Comparison of ENCODE assay signal across 15 mouse cellular contexts in genomic region chr4:126090101-126090847, GRCm38 (mm10). TPM values are rescaled to one million over a fixed set of nuclear protein-coding genes. Genes with fewer than 3 reads are reported as not detected.
DNase-seq lines count a peak whose midpoint lies in the region; ATAC-seq and TF ChIP-seq lines count a peak whose summit lies in the region.
"Had no signal": no experiment of that assay in that cellular context is flagged by ENCODE, and none has a peak within 500 bp of the region (broad histone marks: within the 10 kb centered on the region; RNA-seq: fewer than 3 reads in every experiment).

No protein-coding gene starts in this region.

- ATAC-seq in kidney, embryonic 15.5 days (replicated peaks; ENCODE audit: low FRiP score), result no peak
- ATAC-seq in intestine, postnatal 0 days, result peak; percentile 29; the same call in 1 of the 2 replicates
- ATAC-seq in hindbrain, embryonic 14.5 days (ENCODE audit: low FRiP score), result no peak

- H3K4me2 ChIP-seq in kidney, embryonic 15.5 days, result no peak overlapping the region
- H3K4me2 ChIP-seq in intestine, postnatal 0 days (replicated peaks; ENCODE audit: low read depth), result no peak overlapping the region
- no peak overlapping the region for H3K4me2 ChIP-seq in hindbrain, embryonic 14.5 days (replicated peaks)
- H3K4me2 ChIP-seq: embryonic facial prominence, embryonic 12.5 days had no signal

- H3K4me3 ChIP-seq in kidney, embryonic 15.5 days (replicated peaks), result no peak overlapping the region
- no peak overlapping the region for H3K4me3 ChIP-seq in intestine, postnatal 0 days (ENCODE audit: low read depth, low read length)
- no peak overlapping the region for H3K4me3 ChIP-seq in hindbrain, embryonic 14.5 days (replicated peaks; ENCODE audit: low read length)
- H3K4me3 ChIP-seq: embryonic facial prominence, embryonic 12.5 days; forebrain, embryonic 10.5 days; gastrocnemius, adult 2 months; hindbrain, embryonic 10.5 days; left cerebral cortex, adult 2 months had no signal

- H3K36me3 ChIP-seq in kidney, embryonic 15.5 days, result no peaks in the 10 kb centered on the region
- H3K36me3 ChIP-seq in intestine, postnatal 0 days (ENCODE audit: control insufficient read depth, insufficient read depth), result no peaks in the 10 kb centered on the region
- peaks cover 18% of the 10 kb centered on the region; the same call in 1 of the 2 replicates for H3K36me3 ChIP-seq in hindbrain, embryonic 14.5 days (replicated peaks; ENCODE audit: control insufficient read depth, insufficient read depth)
- H3K36me3 ChIP-seq: embryonic facial prominence, embryonic 12.5 days had no signal

- H3K4me1 ChIP-seq in kidney, embryonic 15.5 days, result peaks cover 10% of the 10 kb centered on the region
- H3K4me1 ChIP-seq in intestine, postnatal 0 days (replicated peaks; ENCODE audit: control insufficient read depth, insufficient read depth, low read length), result no peaks in the 10 kb centered on the region
- H3K4me1 ChIP-seq in hindbrain, embryonic 14.5 days (replicated peaks; ENCODE audit: control insufficient read depth, insufficient read depth, low read length), result no peaks in the 10 kb centered on the region

- 60% methylated on average over 7 of the region's 7 CpGs for WGBS in kidney, embryonic 15.5 days
- whole genome bisulfite sequencing in intestine, postnatal 0 days, result 60% methylated on average over 7 of the region's 7 CpGs
- 84% methylated on average over 7 of the region's 7 CpGs for WGBS in hindbrain, embryonic 14.5 days

- no peak for TF ChIP-seq CTCF in intestine, postnatal 0 days (IDR thresholded peaks at IDR 0.05; ENCODE audit: low read depth)

- intact Hi-C loops in left cerebral cortex, postnatal 4 days (cut with DNase I), result no loop called here

- H3K9ac ChIP-seq in kidney, embryonic 15.5 days, result no peak overlapping the region
- no peak overlapping the region for H3K9ac ChIP-seq in intestine, postnatal 0 days (ENCODE audit: low read depth, low read length)
- H3K9ac ChIP-seq in hindbrain, embryonic 14.5 days, result no peak overlapping the region
- H3K9ac ChIP-seq: embryonic facial prominence, embryonic 12.5 days had no signal

- H3K27me3 ChIP-seq in kidney, embryonic 15.5 days, result no peaks in the 10 kb centered on the region
- no peaks in the 10 kb centered on the region for H3K27me3 ChIP-seq in intestine, postnatal 0 days (replicated peaks; ENCODE audit: control insufficient read depth, insufficient read depth, low read length)
- H3K27me3 ChIP-seq in hindbrain, embryonic 14.5 days (ENCODE audit: control insufficient read depth, insufficient read depth, low read length), result no peaks in the 10 kb centered on the region
- H3K27me3 ChIP-seq: embryonic facial prominence, embryonic 12.5 days had no signal

- H3K27ac ChIP-seq in kidney, embryonic 15.5 days, result no peak overlapping the region
- H3K27ac ChIP-seq in intestine, postnatal 0 days (ENCODE audit: low read depth, low read length), result no peak overlapping the region
- H3K27ac ChIP-seq in hindbrain, embryonic 14.5 days, result no peak overlapping the region
- H3K27ac ChIP-seq: embryonic facial prominence, embryonic 12.5 days; forebrain, embryonic 10.5 days; gastrocnemius, adult 2 months; hindbrain, embryonic 10.5 days; left cerebral cortex, adult 2 months had no signal

- peak; percentile 54 to 56 for DNase-seq in kidney, postnatal 36 days
- peak; percentile 54 for DNase-seq in T-cell, adult 2 months (ENCODE audit: low spot score)
- peak; percentile 44 to 57 for DNase-seq in thymus, postnatal 10 days (ENCODE audit: low spot score in 2 of 2)
- DNase-seq in hindbrain, embryonic 14.5 days (ENCODE audit: low spot score), result no peak
- no peak for DNase-seq in left cerebral cortex, postnatal 4 days
- DNase-seq: adrenal gland, postnatal 14 days; cerebellum, postnatal 25 days; gastrocnemius, adult 2 months; lung, adult 2 months had no signal

- no peaks in the 10 kb centered on the region for H3K9me3 ChIP-seq in kidney, embryonic 15.5 days (replicated peaks)
- H3K9me3 ChIP-seq in intestine, postnatal 0 days (ENCODE audit: control insufficient read depth), result no peaks in the 10 kb centered on the region
- no peaks in the 10 kb centered on the region for H3K9me3 ChIP-seq in hindbrain, embryonic 14.5 days (ENCODE audit: control insufficient read depth, low read length)
- H3K9me3 ChIP-seq: embryonic facial prominence, embryonic 12.5 days; forebrain, embryonic 10.5 days; hindbrain, embryonic 10.5 days had no signal

RNA-seq across cellular contexts. Expression of gene Lsm10, which starts 6.1 kb away (rescaled TPM):
- 51.8 and 52.9 TPM in 2 replicates for polyA plus RNA-seq in kidney, embryonic 15.5 days (2015; fragmentation: Nextera tagmentation; extraction: Ambion mirVana)
- polyA plus RNA-seq in intestine, postnatal 0 days (2015; fragmentation: Nextera tagmentation; extraction: Ambion mirVana), result 49.0 and 50.4 TPM in 2 replicates
- polyA plus RNA-seq in hindbrain, embryonic 14.5 days (2014; fragmentation: Nextera tagmentation; extraction: Ambion mirVana), result 49.1 and 51.2 TPM in 2 replicates
- total RNA-seq in left cerebral cortex, postnatal 4 days (2021), result 10 to 100 TPM; 23.9 to 25.3 TPM

RNA-seq across cellular contexts. Expression of gene Stk40, which starts 13.5 kb away (rescaled TPM):
- polyA plus RNA-seq in kidney, embryonic 15.5 days (2015; fragmentation: Nextera tagmentation; extraction: Ambion mirVana), result 38.2 and 41.3 TPM in 2 replicates
- 14.5 and 14.6 TPM in 2 replicates for polyA plus RNA-seq in intestine, postnatal 0 days (2015; fragmentation: Nextera tagmentation; extraction: Ambion mirVana)
- 24.2 and 25.2 TPM in 2 replicates for polyA plus RNA-seq in hindbrain, embryonic 14.5 days (2014; fragmentation: Nextera tagmentation; extraction: Ambion mirVana)
- 10 to 100 TPM; 23.7 to 25.0 TPM for total RNA-seq in left cerebral cortex, postnatal 4 days (2021)

RNA-seq across cellular contexts. Expression of gene Oscp1, which starts 31.9 kb away (rescaled TPM):
- polyA plus RNA-seq in kidney, embryonic 15.5 days (2015; fragmentation: Nextera tagmentation; extraction: Ambion mirVana), result 19.0 and 19.1 TPM in 2 replicates
- 2.7 and 3.5 TPM in 2 replicates for polyA plus RNA-seq in intestine, postnatal 0 days (2015; fragmentation: Nextera tagmentation; extraction: Ambion mirVana)
- polyA plus RNA-seq in hindbrain, embryonic 14.5 days (2014; fragmentation: Nextera tagmentation; extraction: Ambion mirVana), result 39.5 and 40.7 TPM in 2 replicates
- total RNA-seq in left cerebral cortex, postnatal 4 days (2021), result 10 to 100 TPM; 35.3 to 37.9 TPM

RNA-seq across cellular contexts. Expression of gene Mrps15, which starts 43.5 kb away (rescaled TPM):
- 150 and 153 TPM in 2 replicates for polyA plus RNA-seq in kidney, embryonic 15.5 days (2015; fragmentation: Nextera tagmentation; extraction: Ambion mirVana)
- 91.5 and 95.0 TPM in 2 replicates for polyA plus RNA-seq in intestine, postnatal 0 days (2015; fragmentation: Nextera tagmentation; extraction: Ambion mirVana)
- 121 and 124 TPM in 2 replicates for polyA plus RNA-seq in hindbrain, embryonic 14.5 days (2014; fragmentation: Nextera tagmentation; extraction: Ambion mirVana)
- total RNA-seq in left cerebral cortex, postnatal 4 days (2021), result 10 to 100 TPM; 52.3 to 60.6 TPM

RNA-seq across cellular contexts. Expression of gene Eva1b, which starts 57.3 kb away (rescaled TPM):
- 90.0 and 98.5 TPM in 2 replicates for polyA plus RNA-seq in kidney, embryonic 15.5 days (2015; fragmentation: Nextera tagmentation; extraction: Ambion mirVana)
- 28.9 and 29.0 TPM in 2 replicates for polyA plus RNA-seq in intestine, postnatal 0 days (2015; fragmentation: Nextera tagmentation; extraction: Ambion mirVana)
- 13.5 and 19.2 TPM in 2 replicates for polyA plus RNA-seq in hindbrain, embryonic 14.5 days (2014; fragmentation: Nextera tagmentation; extraction: Ambion mirVana)
- total RNA-seq in left cerebral cortex, postnatal 4 days (2021), result 1 to 10 TPM; 6.3 to 7.2 TPM

Comparison
In these comparisons a context has a peak if more than half of its experiments do, and no peak if none do; other contexts are left out.
1. DNase-seq: peak in kidney, postnatal 36 days (2 of 2), T-cell, adult 2 months (single experiment) and thymus, postnatal 10 days (2 of 2); none in hindbrain, embryonic 14.5 days (single experiment) and left cerebral cortex, postnatal 4 days (single experiment).